Mouse (Mus musculus): ENCODE measurements around the gene Syt7.

DNA sequence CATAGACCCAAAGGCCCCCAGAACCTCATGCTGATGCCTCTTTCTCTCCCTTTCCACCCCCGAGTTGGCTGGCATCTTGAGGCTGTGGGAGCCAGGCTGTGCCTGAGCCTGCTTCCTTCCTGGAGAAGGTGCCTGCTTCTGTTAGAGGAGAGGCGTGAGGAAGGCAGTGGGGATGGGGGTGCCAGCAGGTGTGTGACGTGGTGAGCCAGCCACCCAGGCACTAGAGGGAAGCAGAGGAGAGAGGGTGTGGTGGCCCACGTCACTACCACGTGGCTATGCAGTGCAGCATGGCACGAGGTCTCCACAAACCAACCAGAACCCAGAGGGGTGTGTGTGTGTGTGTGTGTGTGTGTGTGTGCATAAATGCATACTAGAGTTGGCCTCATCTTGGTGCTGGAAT lies 9.4 kb downstream of the Syt7 start:
- TF ChIP-seq GATA1 (IDR thresholded peaks at IDR 0.05; ENCODE audit: borderline replicate concordance, low read length): no peak
- TF ChIP-seq FLI1 (IDR thresholded peaks at IDR 0.05; ENCODE audit: low read length): no peak
